Mouse (Mus musculus) thymus, adult 2 months (tissue): ENCODE measurements around the gene Cdk14.

ENCODE experiments used
- CTCF ChIP-seq: fragments of 200-500 bp; IDR thresholded peaks from 2 replicates; pipeline ENCODE4 v1.5.1; 2012; ENCODE audit warnings: mild to moderate bottlenecking, control low read depth, low read length, moderate library complexity, borderline replicate concordance; ENCODE audit not compliant: control insufficient read depth, poor library complexity, insufficient read depth; ENCODE audit errors: extremely low read depth
- POLR2A ChIP-seq: fragments of 200-500 bp; IDR thresholded peaks from 2 replicates; pipeline ENCODE4 v1.6.1; 2012; ENCODE audit warnings: mild to moderate bottlenecking, low read length, control low read depth, moderate library complexity; ENCODE audit not compliant: control insufficient read depth, poor library complexity, insufficient read depth; ENCODE audit errors: extremely low read depth

DNA sequence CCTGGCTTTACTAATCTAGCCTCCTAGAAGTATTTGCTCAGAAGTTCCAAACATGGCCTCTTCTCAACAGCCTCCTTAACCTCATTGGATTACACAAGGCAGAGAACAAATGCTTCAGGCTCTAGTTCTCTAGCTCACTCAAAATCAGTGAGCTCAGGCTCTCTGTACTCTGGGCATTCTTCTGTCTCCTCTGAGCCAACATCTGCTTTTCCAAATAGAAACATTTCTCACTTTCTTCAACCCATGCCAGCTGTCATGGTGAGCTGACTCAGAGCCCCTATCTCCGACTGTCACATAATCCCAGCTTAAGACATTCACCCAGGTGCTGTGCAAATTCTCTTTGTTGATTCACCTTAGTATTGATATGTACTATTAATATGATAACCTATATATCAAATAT is 414.5 kb downstream of the Cdk14 start:
- TF ChIP-seq POLR2A (no peak), CTCF (no peak)
